Mouse (Mus musculus): ENCODE results near the gene Kpna2.
"Not testable (repeated sequence)": the region's sequence is repeated elsewhere in the genome, so short reads cannot be mapped to it uniquely, and the experiment has no call there.

GRCm38 (mm10) chr11:107015535-107016187, 16.3 kb upstream of the Kpna2 start:
- TF ChIP-seq POLR2A (IDR thresholded peaks at IDR 0.05; ENCODE audit: extremely low read depth, insufficient read depth, low read length); CTCF (IDR thresholded peaks at IDR 0.05; ENCODE audit: low read depth, low read length): not testable (repeated sequence)

Measured in liver, adult 2 months (tissue).